Mouse (Mus musculus): Measurements from ENCODE around the gene Fbxw4.

GRCm38 (mm10) chr19:45614375-45614774 is 45.7 kb downstream of the Fbxw4 start:
- no peak for TF ChIP-seq CTCF (IDR thresholded peaks at IDR 0.05; ENCODE audit: extremely low read depth, insufficient read depth, insufficient read length, insufficient replicate concordance)
- TF ChIP-seq POLR2A (IDR thresholded peaks at IDR 0.05; ENCODE audit: low read depth, low read length), result no peak

All from spleen, adult 2 months (tissue).